Mouse (Mus musculus): ENCODE data around the gene Dkk2.

DNA sequence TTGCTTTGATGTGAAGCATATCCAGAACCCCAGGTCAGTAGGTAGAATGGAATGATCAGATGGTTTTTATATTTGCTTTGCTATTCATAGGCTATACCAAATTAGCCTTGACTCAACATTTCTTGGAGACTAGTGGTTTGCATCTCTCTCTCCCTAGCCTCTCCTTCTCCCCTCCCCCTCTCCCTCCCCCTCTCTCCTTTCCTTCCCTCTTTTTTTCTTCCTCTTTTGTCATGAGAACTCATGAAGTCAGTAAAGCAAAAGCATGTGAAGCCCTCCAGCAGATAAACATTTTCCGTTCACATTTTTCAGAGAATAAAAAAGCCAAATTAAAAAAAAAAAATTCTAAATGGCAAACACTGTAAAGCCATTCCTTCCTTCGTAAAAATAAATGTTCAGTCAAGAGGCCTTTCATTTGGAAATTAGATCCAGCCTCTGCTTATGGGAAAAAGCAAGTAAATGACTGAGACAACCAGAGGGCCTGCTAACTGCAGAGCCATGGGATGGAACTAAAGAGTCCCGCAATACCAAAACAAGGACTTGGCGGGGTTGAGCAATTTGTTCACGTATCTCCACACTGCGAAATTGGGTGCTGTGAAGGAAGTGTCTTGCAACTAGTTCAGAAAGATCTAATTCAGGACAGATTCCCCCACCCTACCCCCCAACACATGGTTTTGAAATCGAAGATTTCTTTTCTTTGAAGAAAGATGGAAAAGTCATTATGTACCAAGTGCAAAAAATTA is 30.9 kb downstream of the Dkk2 start:
- TF ChIP-seq POLR2A (IDR thresholded peaks at IDR 0.05; ENCODE audit: borderline replicate concordance, low read depth, low read length) (no peak), CTCF (IDR thresholded peaks at IDR 0.05; ENCODE audit: low read depth, low read length) (no peak)
